Mouse (Mus musculus) CH12.LX (cell line): ENCODE measurements around the gene Zbtb11. TPM values are rescaled to one million over a fixed set of nuclear protein-coding genes. Genes with fewer than 3 reads are reported as not detected.

ENCODE experiments used
- DNase-seq: peaks from one replicate; pipeline ENCODE4 v3.0.0-alpha.2; 2013; ENCODE audit errors: extremely low read depth
- H3K27ac ChIP-seq: 2 replicates; pipeline ENCODE4 v1.5.1; 2012; ENCODE audit warnings: low read depth, mild to moderate bottlenecking, control low read depth, moderate library complexity; ENCODE audit not compliant: insufficient read depth
- H3K27me3 ChIP-seq: replicated peaks from 2 replicates; pipeline ENCODE3; 2012; ENCODE audit warnings: inconsistent platforms
- H3K36me3 ChIP-seq, 2 experiments: replicated peaks in 1 of 2; 2 replicates each; pipeline versions ENCODE3 to v1.6.1; 2012; ENCODE audit warnings: inconsistent platforms in 1 of 2, low read length in 1 of 2, mild to moderate bottlenecking in 1 of 2, mixed read lengths in 1 of 2, moderate library complexity in 1 of 2; ENCODE audit not compliant: control insufficient read depth in 1 of 2, insufficient read depth in 1 of 2
- H3K4me1 ChIP-seq, 2 experiments: 2 replicates each; pipeline ENCODE4 v1.6.1; 2012; ENCODE audit warnings: inconsistent platforms in 1 of 2, moderate library complexity in 1 of 2; ENCODE audit not compliant: insufficient read depth in 2 of 2, control insufficient read depth in 1 of 2
- H3K4me2 ChIP-seq: 2 replicates; pipeline ENCODE4 v1.6.1; 2012; ENCODE audit warnings: low read depth, mild to moderate bottlenecking, control low read depth; ENCODE audit not compliant: poor library complexity, insufficient read depth, severe bottlenecking
- H3K4me3 ChIP-seq, 3 experiments: fragments of 150-350 bp in 1 of 3; sonication (generic) in 1 of 3; replicated peaks in 1 of 3; 2 replicates each; pipeline versions ENCODE3 to v1.5.1; 2011 to 2012; ENCODE audit warnings: low read depth in 2 of 3, low read length in 2 of 3, mild to moderate bottlenecking in 2 of 3, moderate library complexity in 2 of 3, control low read depth in 1 of 3, improper control_type of control experiment in 1 of 3, inconsistent platforms in 1 of 3, mixed read lengths in 1 of 3; ENCODE audit not compliant: poor library complexity in 1 of 3
- H3K79me2 ChIP-seq: replicated peaks from 2 replicates; pipeline ENCODE4 v1.6.1; 2012; ENCODE audit warnings: mild to moderate bottlenecking, moderate library complexity; ENCODE audit not compliant: control insufficient read depth, poor library complexity, insufficient read depth, severe bottlenecking; ENCODE audit errors: extremely low read depth
- H3K9ac ChIP-seq: 2 replicates; pipeline ENCODE4 v1.6.1; 2012; ENCODE audit warnings: low read depth, mild to moderate bottlenecking, control low read depth, moderate library complexity; ENCODE audit not compliant: insufficient read depth
- H3K9me3 ChIP-seq: replicated peaks from 2 replicates; pipeline ENCODE3; 2012; ENCODE audit warnings: low read length, inconsistent platforms, mixed read lengths
- BHLHE40 ChIP-seq: IDR thresholded peaks from 2 replicates; pipeline ENCODE4 v1.6.1; 2011; ENCODE audit warnings: mild to moderate bottlenecking, low read depth, low read length, improper control_type of control experiment
- CHD1 ChIP-seq: IDR thresholded peaks from 2 replicates; pipeline ENCODE4 v1.6.1; 2012; ENCODE audit warnings: low read depth, low read length, improper control_type of control experiment, inconsistent platforms
- CHD2 ChIP-seq: IDR thresholded peaks from 2 replicates; pipeline ENCODE4 v1.6.1; 2011; ENCODE audit warnings: low read length, improper control_type of control experiment
- E2F4 ChIP-seq: IDR thresholded peaks from 2 replicates; pipeline ENCODE4 v1.6.1; 2011; ENCODE audit warnings: low read depth, low read length, improper control_type of control experiment; ENCODE audit not compliant: insufficient replicate concordance
- ELF1 ChIP-seq: IDR thresholded peaks from 2 replicates; pipeline ENCODE4 v1.6.1; 2014; ENCODE audit warnings: low read depth, mild to moderate bottlenecking, inconsistent platforms, low read length, improper control_type of control experiment
- EP300 ChIP-seq: IDR thresholded peaks from 2 replicates; pipeline ENCODE4 v1.6.1; 2011; ENCODE audit warnings: low read length, improper control_type of control experiment
- ETS1 ChIP-seq: conservative IDR thresholded peaks from 2 replicates; pipeline ENCODE4 v1.6.1; 2012; ENCODE audit warnings: low read depth, mild to moderate bottlenecking, inconsistent platforms, low read length, improper control_type of control experiment, moderate library complexity
- GABPA ChIP-seq: IDR thresholded peaks from 2 replicates; pipeline ENCODE4 v1.6.1; 2012; ENCODE audit warnings: low read depth, low read length, improper control_type of control experiment, inconsistent platforms; ENCODE audit not compliant: insufficient replicate concordance
- HCFC1 ChIP-seq: IDR thresholded peaks from 2 replicates; pipeline ENCODE4 v1.6.1; 2012; ENCODE audit warnings: low read depth, mild to moderate bottlenecking, inconsistent platforms, low read length, improper control_type of control experiment
- IRF4 ChIP-seq: IDR thresholded peaks from 2 replicates; pipeline ENCODE4 v1.6.1; 2014; ENCODE audit warnings: low read depth, mild to moderate bottlenecking, inconsistent platforms, low read length, improper control_type of control experiment
- JUND ChIP-seq: conservative IDR thresholded peaks from 2 replicates; pipeline ENCODE4 v1.6.1; 2011; ENCODE audit warnings: low read depth, low read length, improper control_type of control experiment
- MAX ChIP-seq: IDR thresholded peaks from 2 replicates; pipeline ENCODE4 v1.6.1; 2011; ENCODE audit warnings: low read length, improper control_type of control experiment
- MAZ ChIP-seq: IDR thresholded peaks from 2 replicates; pipeline ENCODE4 v1.6.1; 2012; ENCODE audit warnings: low read depth, mild to moderate bottlenecking, inconsistent platforms, low read length, improper control_type of control experiment, moderate library complexity
- MXI1 ChIP-seq: IDR thresholded peaks from 2 replicates; pipeline ENCODE4 v1.6.1; 2011; ENCODE audit warnings: mild to moderate bottlenecking, low read depth, low read length, improper control_type of control experiment
- NELFE ChIP-seq: IDR thresholded peaks from 2 replicates; pipeline ENCODE4 v1.6.1; 2011; ENCODE audit warnings: low read depth, low read length, improper control_type of control experiment
- PAX5 ChIP-seq: IDR thresholded peaks from 2 replicates; pipeline ENCODE4 v1.6.1; 2012; ENCODE audit warnings: low read length, inconsistent platforms, mixed read lengths
- POLR2A ChIP-seq: IDR thresholded peaks from 2 replicates; pipeline ENCODE4 v1.6.1; 2011; ENCODE audit warnings: low read depth, mild to moderate bottlenecking, improper control_type of control experiment, low read length
- RAD21 ChIP-seq: IDR thresholded peaks from 2 replicates; pipeline ENCODE4 v1.6.1; 2011; ENCODE audit warnings: low read depth, mild to moderate bottlenecking, low read length, improper control_type of control experiment, moderate library complexity
- SIN3A ChIP-seq: IDR thresholded peaks from 2 replicates; pipeline ENCODE4 v1.6.1; 2012; ENCODE audit warnings: low read length, improper control_type of control experiment, inconsistent platforms
- SMC3 ChIP-seq: IDR thresholded peaks from 2 replicates; pipeline ENCODE4 v1.6.1; 2011; ENCODE audit warnings: low read depth, low read length, improper control_type of control experiment
- TCF12 ChIP-seq: IDR thresholded peaks from 2 replicates; pipeline ENCODE4 v1.6.1; 2014; ENCODE audit warnings: low read depth, mild to moderate bottlenecking, inconsistent platforms, low read length, improper control_type of control experiment
- UBTF ChIP-seq: IDR thresholded peaks from 2 replicates; pipeline ENCODE4 v1.6.1; 2012; ENCODE audit warnings: low read depth, mild to moderate bottlenecking, inconsistent platforms, low read length, improper control_type of control experiment, moderate library complexity
- ZNF384 ChIP-seq: IDR thresholded peaks from 2 replicates; pipeline ENCODE4 v1.6.1; 2012; ENCODE audit warnings: low read depth, low read length, improper control_type of control experiment, inconsistent platforms
- dilution Hi-C: fragments of 300-500 bp; cut with MboI; formaldehyde crosslinking; loops from 2 replicates; pipeline ENCODE4 v1.14.3; 2020; ENCODE audit warnings: low sequenced_read_pairs; ENCODE audit not compliant: extremely low pct_unique_long_range_greater_than_20kb, extremely low pct_ligation_motif_present
- in situ Hi-C: fragments of 300-500 bp; cut with MboI; formaldehyde crosslinking; loops from 3 replicates; pipeline ENCODE4 v1.14.3; 2019; ENCODE audit warnings: low sequenced_read_pairs, low pct_ligation_motif_present, low pct_unique_long_range_greater_than_20kb, mixed read lengths
- polyA plus RNA-seq: library from polyadenylated mRNA; unstranded; fragments of >175 nt; gene quantifications from 2 replicates; pipeline ENCODE4 v1.2.1, GENCODE M21; 2012; ENCODE audit warnings: low read depth; ENCODE audit not compliant: insufficient read length
- total RNA-seq, 2 experiments: library from RNA; depleted of rRNA; stranded (reverse); fragments of 300-350 nt in 1 of 2; fragments of >200 nt in 1 of 2; gene quantifications; 2 replicates each; pipeline ENCODE4 v1.2.3; 2012 to 2014

The Zbtb11 gene
- total and polyA plus RNA-seq, 3 experiments = 19.8 to 33.0 (median 21.4) TPM

GRCm38 (mm10) chr16:55948963-55949362 is 24.7 kb upstream of the Zbtb11 start (continued):
- TF ChIP-seq HCFC1 = peak; percentile 73
- TF ChIP-seq MXI1 = peak; percentile 47; the same call in 1 of the 2 replicates
- no peak for TF ChIP-seq GABPA
- peak; percentile 98 for TF ChIP-seq CHD2
- TF ChIP-seq IRF4 = peak; percentile 98
- TF ChIP-seq POLR2A = peak; percentile 69
- TF ChIP-seq JUND = peak; percentile 61; the same call in 1 of the 2 replicates
- peak; percentile 91 for TF ChIP-seq E2F4
- peak; percentile 68 for TF ChIP-seq NELFE
- TF ChIP-seq EP300 = peak; percentile 91
- peak; percentile 83 for TF ChIP-seq TCF12
- peak; percentile 24 for TF ChIP-seq RAD21
- no peak for TF ChIP-seq UBTF
- peak; percentile 92 for TF ChIP-seq SIN3A
- TF ChIP-seq SMC3 = peak; percentile 37
- TF ChIP-seq CHD1 = peak; percentile 96
- TF ChIP-seq ELF1 = peak; percentile 69
- TF ChIP-seq PAX5 = no peak
- peak; percentile 96 for TF ChIP-seq ETS1
- peak; percentile 63; the same call in 1 of the 2 replicates for TF ChIP-seq MAX
- TF ChIP-seq, all 38 proteins: peak for 27

- no peak overlapping the region for H3K9ac ChIP-seq
- H3K27me3 ChIP-seq = no peaks in the 10 kb centered on the region
- no peaks in the 10 kb centered on the region for H3K79me2 ChIP-seq
- in situ Hi-C loops = no loop called here
- dilution Hi-C loops = no loop called here
- peak; percentile 91 for DNase-seq
- H3K4me2 ChIP-seq = peak overlapping the region; percentile 34; the same call in 1 of the 2 replicates
- H3K27ac ChIP-seq = peak overlapping the region; percentile 71
- no peaks in the 10 kb centered on the region for H3K36me3 ChIP-seq
- H3K9me3 ChIP-seq = peaks cover 4% of the 10 kb centered on the region
- H3K4me3 ChIP-seq = no peak overlapping the region
- TF ChIP-seq ZNF384 (peak; percentile 75), MAX (peak; percentile 59), BHLHE40 (peak; percentile 82), MAZ (no peak), POLR2A (no peak), MXI1 (peak; percentile 29; the same call in 1 of the 2 replicates)
- H3K4me1 ChIP-seq = peaks cover 5 to 17% of the 10 kb centered on the region in 2 experiments
Measured at GRCm38 (mm10) chr16:55950462-55950861, 23.2 kb upstream of the Zbtb11 start.
